Mouse (Mus musculus): Measurements from ENCODE around the gene Gpank1.

GRCm38 (mm10) chr17:35141971-35142370 lies 20.7 kb downstream of the Gpank1 start:
- TF ChIP-seq CTCF (IDR thresholded peaks at IDR 0.05; ENCODE audit: low read depth, low read length) = no peak
- TF ChIP-seq TAL1 (conservative IDR thresholded peaks at IDR 0.05; ENCODE audit: low read depth, low read length) = no peak
- TF ChIP-seq GATA1 (IDR thresholded peaks at IDR 0.05; ENCODE audit: borderline replicate concordance, low read length) = no peak
- no peak for TF ChIP-seq POLR2AphosphoS5 (IDR thresholded peaks at IDR 0.05; ENCODE audit: insufficient replicate concordance, low read depth, low read length)
- no peak for TF ChIP-seq GATA2 (IDR thresholded peaks at IDR 0.05; ENCODE audit: borderline replicate concordance, low read depth, low read length)

Measured in G1E (cell line).